Mouse (Mus musculus) c-Kit-positive CD71-negative TER-119-negative erythroid progenitor cells, embryonic 14.5 days (primary cell): ENCODE results near the gene Tspan12.
"Not testable (repeated sequence)": the region's sequence is repeated elsewhere in the genome, so short reads cannot be mapped to it uniquely, and the experiment has no call there.

Experiments used
- DNase-seq: peaks from one replicate; pipeline ENCODE4 v3.0.0-alpha.2; 2013; ENCODE audit warnings: low read depth

Gene Tspan12

DNA sequence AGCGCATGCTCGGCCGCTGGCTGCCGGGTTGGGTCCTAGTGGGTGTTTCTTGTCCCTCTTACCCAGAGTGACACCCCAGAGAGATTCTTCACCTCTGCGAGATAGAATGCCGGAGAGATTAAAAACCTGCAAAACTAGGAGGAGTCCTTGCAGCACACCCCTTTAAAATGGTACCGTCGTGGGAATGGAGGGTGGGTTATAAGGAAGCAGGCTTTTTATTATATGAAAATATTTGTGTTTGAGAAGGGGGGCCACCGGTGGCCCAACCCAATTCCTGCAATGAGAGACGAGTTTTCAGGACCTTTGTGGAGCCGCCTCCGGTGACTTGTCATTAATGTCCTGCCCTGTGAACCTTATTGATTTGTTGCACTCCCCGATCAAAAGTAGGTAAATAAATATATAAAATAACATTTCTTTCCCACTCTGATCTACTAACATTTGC is at the start of gene Tspan12:
TSS of gene Tspan12 (minus strand) at position 172 of the 442 bp plus-strand sequence.
- no peak for DNase-seq

DNA sequence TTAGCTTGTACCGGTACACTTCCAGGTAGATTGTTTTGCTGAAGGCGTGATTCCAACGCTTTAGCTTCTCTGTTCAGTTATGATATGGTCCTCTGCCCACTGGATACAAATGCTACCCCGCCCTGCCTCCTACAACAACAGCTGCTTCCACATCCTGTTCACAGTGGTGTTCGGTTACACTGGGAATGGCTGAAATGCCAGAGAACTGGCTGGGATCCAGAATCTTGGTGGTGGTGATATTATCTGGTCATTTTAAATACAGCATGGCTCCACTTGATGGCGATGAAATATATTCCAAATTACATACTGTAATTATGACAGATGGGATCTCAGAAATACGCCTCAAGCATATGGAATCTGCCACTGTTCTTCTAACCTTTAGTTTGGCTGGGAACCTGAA is 42.1 kb upstream of the Tspan12 start:
- DNase-seq: no peak

DNA sequence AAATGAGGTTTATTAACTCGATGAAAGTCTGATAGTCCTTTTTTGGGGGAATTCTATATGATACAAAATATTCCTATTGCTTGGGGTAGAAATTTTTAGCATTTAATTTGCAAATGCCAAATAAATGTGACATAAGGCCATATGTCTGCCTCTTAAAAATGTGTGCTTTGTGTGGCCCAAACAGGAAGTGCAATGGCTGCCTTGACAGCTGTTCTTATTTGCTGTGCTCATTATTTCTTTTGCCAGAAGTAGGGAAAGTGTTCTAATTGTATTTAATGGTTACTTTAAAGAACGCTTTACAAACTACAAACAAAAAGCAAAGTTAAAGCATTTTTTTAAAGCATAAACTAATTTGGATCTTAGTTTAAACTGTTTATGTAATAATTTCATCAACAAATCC is 36.8 kb upstream of the Tspan12 start:
- DNase-seq: no peak

DNA sequence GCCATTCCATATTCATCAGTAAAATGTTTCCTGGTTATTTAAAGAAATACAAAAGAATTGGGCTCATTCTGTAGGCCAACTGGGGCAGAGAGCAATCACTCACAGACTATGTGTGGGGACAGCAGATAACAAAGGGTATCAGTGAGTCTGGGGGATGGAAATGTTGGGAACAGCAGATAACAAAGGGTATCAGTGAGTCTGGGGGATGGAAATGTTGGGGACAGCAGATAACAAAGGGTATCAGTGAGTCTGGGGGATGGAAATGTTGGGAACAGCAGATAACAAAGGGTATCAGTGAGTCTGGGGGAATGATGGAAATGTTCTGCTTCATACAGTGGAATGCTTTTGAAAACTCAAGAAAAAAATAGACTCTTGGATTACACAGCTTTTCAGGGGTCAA is 35.7 kb upstream of the Tspan12 start:
- DNase-seq: not testable (repeated sequence)

DNA sequence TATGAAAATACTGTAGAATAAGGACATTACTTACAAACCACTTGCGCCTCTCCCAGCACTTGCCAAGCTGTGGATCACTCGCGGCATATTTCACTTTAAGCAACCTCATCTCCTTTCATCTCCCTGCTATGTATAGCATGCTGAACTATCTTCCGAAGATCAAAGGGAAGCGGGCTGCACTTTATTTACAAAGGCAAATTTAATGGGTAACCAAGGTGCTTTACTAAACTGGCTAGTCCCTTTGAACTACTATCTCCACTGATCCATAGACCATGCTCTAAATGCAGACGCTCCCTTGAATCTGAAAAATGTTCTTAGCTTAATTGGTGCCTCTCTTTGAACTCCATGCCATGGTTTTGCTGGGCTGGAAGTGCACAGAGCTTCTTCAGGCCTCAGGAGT is 27.2 kb upstream of the Tspan12 start:
- no peak for DNase-seq

DNA sequence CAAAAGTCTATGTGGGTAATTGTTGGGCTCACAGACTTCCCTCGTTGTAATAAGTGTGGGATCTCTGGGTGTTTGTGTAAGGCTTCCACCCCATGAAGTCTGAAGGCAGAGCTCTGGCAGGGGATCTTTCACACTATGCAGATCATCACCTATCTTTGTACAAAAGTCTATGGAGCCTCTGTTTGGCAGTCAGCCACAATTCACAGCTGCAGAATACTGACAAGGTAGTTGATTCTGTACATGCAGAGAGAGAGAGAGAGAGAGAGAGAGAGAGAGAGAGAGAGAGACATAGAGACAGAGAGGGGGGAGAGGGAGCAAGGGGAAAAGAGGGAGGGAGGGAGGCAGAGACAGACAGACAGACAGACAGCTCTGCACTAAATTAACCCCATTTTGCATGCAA is 15.0 kb upstream of the Tspan12 start:
- no peak for DNase-seq

DNA sequence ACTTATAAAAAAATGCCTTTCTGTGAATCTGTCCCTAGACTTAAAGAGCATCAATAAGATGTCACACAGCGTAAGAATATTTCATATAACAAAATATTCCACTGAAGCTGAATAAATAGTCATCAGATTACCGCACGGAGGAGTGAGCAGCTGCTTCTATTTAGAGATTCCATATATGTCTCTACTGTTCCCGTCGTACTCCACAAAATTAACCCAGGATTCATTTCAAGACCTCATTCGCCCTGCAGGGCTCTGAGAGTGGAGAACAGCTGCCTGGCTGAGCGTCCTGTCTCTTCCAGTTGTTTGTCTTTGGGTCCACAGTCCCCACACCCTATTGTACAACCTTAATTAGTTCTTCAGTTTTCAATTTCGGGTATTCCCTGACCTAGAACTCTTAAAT is 11.9 kb upstream of the Tspan12 start:
- DNase-seq: no peak

DNA sequence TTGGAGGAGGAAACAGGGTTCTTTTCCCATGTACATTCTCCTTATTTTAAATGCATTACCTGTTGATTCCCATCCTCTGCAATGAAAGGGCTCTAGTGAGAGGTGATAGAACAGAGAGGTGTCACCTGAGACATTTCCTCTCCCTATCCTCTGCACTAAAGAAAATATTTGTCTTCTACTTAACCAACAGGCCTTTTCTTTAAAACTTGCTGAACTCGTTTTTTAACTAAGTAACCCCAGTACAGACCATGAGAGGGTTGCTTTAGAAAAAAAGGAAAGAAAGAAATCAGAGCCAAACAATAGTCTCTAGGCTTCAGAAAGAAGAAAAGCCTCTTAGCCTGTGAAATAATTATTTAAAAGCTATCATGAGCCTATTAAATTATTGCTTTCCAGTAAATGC is 11.2 kb upstream of the Tspan12 start:
- no peak for DNase-seq

DNA sequence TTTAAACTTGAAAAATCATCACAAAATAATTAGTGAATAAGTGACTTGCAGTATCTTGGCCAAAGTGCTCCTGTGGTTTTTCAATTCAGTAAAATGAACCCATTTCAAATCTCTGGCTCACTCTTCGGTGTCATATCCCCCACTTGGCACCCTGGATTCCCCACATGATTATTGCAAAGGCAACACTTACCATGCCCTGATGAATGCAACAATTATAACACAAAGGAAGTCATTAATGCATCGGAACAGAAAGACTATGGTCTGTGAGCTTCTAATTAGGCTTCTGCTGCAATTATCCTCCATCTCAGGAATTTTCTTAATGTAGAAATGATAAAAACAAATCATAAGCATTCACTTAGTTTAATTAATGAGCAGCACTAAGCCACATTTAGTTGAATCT is 9.0 kb upstream of the Tspan12 start:
- DNase-seq: no peak

DNA sequence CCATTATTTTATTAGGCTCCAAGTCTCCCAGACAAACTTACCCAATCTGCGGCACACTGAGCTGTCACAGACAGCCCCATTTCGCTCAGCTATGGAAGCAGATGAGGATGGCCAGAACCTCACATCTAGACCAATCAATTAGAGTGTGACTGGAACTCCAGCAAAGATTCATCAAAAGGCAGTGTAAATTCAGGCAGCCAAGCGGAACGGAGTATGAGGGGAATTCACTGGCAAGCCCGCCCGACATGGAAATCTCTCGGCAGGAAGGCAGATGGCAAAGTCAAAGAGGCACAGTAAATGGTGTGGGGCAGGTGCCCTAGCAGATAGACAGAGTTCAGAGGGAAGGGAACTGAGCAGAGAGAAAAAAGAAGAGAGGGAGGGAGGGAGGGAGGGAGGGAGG is 5.5 kb upstream of the Tspan12 start:
- DNase-seq: no peak

DNA sequence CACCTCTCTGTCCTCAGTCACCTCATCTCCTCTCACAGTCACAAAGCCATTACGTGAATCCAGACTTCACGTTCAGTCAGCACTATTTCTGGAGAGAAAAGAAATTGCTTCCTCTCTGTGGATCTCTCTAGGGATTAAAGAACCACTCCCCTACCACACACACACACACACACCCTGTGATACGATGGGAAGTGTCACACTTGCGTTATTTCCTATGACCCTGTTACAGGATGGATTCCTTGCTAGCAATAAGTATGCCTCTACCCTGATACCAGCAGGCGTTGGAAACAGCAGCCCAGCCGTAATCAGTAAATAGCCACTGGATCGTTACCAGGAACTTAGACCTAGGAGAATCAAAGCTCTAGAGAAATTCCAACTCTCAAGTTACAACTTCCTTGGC is 3.6 kb upstream of the Tspan12 start:
- DNase-seq: no peak

DNA sequence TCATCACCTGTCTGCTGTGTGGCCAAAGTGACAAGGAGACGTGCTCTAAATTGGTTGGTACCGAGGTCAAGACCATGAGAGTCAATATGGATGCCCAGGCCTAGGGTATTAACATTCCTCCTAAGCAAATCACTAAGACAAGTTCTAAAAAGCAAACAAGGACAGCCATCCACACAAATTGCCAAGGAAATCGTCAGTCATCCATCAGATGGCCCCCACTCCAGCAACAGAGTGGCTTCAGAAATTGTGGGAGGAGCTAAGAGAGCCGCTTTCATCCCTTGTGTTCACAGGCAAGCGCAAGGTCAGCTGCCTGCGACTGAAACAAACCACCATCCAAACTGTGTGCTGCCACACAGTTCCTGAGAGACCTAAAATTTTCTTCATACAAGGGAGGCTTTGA is 1.0 kb upstream of the Tspan12 start:
- DNase-seq: no peak

DNA sequence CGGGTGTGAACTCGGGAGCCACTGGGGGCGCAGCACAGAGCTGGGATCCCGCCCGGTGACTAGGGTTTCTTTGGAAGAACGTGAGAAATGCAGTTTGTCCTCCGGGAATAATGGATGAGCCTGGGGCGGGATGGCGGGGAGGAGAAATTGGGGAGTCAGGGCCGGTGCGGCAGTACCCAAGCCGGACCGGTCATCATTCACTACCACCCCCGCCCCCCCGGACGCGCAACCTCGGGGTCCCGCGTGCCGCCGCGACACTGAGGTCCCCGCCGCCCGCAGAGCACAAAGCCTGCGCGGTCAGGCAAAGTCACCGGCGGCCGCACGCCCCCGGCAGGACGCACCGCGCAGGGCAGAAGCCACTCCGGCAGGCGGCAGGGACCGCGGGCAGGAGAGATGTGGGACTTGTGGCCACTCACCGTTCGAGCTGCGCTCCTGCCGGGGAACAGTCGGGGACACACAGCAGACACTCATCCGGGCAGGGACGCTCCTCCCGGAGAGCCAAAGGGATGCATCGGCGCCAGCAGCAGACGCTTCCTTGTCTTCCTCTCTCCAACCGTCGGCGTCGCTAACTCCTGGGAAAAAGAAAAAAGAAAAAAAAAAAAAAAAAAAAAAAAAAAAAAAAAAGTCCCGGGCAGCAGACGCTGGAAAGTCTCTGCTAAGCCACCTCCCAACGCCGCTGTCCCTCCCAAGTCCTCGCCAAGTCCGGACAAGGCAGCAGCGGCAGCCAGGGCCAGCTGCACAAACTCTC is 545 bp downstream of the Tspan12 start:
- no peak for DNase-seq

DNA sequence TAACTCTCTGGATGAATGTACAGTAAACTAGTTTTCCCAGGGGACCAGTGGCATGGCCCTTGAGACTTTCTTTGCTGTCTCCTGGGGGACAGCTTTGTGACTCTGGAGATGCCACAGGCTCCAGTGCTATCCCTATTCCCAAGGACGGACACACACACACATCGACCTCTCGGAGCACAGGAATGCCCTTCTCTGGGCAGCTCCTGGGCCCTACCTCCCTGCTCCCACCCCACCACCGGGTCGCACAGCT is 1.0 kb downstream of the Tspan12 start:
- no peak for DNase-seq

DNA sequence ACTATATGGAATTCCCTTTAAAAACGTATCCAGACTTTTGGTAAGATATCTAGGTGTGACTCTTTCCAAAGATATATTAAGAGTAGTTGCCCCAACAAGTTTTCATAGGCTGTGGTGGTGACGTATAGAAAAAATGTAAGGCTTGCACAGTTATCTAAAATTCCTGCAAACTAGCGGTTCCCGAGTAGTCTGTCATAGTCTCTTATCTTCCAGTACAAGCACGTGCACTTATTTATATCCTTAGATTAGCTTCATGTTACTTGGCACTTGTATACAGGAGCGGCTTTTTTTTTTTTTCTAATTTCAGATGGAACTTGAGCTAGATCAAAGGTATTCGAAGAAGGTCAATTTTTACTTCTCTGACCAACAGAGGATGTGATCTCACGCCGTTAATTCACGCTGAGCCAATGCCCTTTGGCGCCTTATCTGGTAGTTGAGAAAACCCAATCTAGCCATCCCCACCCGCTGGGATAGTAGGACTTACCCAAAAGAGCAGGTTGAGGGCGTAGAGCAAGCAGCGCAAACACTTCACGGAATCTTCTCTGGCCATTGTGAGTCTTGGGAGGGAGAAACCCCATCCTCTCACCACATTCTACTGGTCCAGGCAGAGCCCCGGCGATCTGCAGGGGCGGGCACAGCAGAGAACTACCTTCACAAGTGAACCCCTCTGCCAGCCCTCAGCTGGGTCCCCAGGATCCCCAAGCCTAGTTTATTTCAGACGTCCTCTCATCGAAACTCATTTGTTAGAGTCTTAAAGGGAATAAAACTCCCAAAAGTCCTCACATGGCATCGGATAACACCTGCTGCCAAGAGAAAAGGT is 1.6 kb downstream of the Tspan12 start:
- DNase-seq: no peak

DNA sequence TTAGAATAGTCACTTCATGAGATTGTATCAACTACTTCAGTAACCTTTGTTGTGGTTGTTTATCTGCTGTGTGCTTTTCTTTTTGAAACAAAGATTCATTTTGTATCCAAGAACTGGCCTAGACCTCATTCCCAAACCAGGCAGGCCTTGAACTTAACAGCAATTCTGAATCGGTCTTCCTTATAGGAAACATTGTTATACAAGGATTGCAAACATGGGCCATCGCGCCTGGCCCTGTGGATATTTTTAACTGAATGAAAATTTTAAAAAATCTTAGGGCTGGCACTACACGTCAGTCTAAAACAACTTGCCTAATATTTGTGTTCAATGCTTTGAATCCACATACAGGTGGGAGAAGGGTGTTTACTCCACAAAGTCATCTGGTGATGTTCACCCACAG is 3.5 kb downstream of the Tspan12 start:
- no peak for DNase-seq

DNA sequence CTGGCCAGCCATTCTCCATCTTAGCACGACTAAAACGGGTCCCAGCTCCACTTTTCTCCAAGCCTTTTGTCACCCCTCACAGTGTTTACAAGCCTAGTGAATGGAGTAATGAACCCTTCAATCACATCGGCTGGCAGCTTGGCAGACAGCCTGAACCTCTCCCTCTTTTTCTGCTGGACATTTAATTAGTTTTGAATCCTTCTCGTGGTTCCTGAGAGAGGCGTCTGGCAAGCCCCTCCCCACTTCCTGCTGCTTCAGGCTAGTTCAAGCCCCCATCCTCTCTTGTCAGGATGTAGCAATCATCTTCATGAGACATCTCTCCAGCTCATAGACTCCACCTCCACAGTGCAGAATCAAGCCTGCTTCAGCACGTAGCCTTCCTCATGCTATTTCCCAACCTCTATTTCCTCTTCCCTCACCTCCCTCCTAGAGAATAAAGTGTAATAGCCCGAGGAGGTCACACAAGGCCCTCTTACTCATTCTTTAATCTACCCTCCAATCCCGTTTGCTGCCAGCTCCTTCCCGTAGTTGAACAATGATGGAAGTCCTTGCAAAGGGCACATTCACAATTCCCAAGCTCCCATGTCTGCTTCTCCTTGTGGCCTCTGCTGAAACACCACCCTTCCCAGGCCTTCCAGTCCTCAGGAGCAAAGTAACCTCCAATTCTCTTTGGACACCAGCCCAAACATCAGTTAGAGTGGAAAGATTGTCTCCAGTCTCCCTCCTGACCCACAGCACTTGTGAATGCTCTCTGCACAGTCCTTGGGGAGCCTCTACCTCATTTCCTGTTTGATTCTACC is 12.1 kb downstream of the Tspan12 start:
- no peak for DNase-seq

DNA sequence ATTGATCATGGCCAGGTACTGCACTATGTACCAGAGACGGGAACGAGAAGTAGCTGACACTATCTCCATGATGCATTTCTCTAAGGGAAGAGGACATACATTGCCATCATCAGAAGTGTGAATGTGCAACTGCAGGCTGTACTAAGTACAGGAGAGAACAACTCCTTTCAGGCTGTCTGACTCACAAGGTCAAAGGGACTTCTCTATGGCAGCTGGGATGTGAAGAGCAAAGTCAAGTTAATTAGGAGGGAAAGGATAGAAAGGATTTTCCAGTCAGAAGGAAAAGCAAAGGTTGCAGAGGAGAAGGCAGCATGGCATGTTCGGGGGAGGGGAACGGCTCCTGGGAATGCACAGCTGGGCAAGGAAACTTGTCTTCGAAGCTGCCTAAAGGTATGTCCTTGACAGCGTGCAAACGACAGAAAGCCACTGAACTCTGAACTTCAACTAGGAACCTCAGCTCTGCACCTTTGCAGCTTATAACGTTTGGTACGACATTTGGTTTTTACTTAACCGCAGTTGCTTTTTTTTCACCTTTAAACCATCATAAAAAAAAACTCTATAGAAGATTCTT is 13.0 kb downstream of the Tspan12 start:
- DNase-seq: no peak

DNA sequence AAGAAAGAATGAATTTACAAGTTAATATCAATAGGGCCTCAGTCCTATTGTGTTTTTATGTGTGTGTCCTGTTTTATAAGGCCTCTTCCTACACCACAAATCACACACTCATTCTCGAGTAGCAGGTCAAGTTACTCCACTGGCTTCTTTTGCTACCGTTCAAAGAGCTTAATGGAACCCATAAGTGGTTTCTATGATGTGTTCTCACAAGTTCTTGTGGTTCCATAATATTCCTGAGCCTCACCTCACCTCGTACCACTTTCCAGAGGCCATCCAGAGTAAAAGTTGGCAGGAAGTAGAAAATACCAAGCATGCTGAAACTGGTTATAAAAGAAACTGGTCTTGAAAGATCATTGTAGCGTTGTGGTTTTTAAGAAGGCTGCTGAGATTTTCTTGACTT is 18.8 kb downstream of the Tspan12 start:
- DNase-seq: no peak

DNA sequence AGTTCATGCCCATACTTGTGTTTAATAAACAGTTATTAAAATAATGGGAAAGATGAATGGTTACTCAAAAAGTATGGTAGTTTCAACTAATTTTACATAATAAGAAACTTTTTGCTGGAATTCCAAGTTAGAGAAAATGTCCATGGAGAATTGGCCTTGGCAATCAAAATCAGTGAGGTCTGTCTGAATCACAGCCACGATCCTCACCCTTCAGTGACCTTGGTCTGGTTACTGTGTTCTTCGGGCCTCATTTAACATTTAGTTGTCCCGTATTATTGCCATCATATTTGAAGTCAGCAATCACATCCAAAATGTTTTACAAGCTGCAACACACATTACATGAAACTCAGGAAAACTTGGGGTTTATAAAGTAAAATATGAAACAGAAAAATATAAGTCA is 20.4 kb downstream of the Tspan12 start:
- DNase-seq: no peak

DNA sequence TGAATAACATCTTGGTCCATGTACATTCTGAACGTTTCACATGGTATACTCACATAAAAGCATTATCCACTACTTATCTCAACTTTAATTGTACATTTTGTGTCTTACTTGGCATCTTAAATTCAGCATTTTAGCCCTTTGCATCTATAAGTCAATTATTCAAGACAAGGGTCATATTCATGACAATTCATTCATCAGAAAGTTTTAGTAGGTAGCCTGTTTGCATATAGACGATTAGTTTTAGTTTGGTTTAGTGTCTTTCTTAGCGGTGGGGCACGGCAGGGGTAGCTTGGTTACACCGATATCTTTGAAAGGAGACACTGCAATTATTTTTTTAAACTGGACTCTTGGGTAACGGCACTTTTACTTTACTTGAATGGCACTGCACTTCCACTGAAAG is 21.4 kb downstream of the Tspan12 start:
- no peak for DNase-seq

DNA sequence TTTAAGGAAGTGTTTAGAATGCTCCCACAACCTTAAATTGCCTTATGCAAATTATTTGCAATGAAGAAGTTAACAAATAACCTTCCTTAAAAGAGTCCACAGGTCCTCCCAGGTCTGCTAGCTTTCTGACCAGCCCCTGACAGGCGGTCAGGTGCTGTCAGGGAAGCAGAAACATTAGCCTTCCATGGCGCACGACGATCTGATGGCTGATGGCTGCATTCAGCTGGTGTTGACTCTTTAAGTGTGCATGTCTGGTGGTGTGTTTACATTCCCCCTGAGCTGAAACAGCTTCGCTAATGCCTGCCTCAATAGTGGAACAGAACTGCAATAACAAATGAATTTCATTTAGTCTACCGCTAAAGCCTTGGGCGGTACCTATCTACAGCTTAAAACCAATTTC is 22.4 kb downstream of the Tspan12 start:
- DNase-seq: no peak

DNA sequence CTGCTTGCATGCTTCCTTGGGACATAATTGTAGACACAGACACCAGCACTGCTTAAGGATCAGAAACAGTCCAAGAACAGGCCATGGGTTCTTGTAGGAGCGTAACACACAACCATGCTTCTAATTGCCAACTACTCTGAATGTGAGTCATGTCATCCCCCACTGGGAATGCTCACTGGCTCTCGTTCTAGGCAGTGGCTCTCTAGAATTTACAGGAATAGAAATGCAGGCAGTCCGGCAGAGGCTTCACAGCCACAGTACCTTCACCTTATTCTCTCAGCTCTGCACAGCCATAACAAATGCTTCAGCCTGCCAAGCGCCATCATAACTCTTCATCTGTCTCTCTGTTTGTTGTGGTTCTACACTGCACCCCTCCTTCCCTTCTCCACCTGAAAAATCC is 23.9 kb downstream of the Tspan12 start:
- DNase-seq: no peak
